Mouse (Mus musculus): Measurements from ENCODE around the gene Ndufaf2. TPM values are rescaled to one million over a fixed set of nuclear protein-coding genes. Genes with fewer than 3 reads are reported as not detected.

Gene Ndufaf2
- total RNA-seq, 2 experiments from 2014 or later = 20.4 to 24.3 TPM

DNA sequence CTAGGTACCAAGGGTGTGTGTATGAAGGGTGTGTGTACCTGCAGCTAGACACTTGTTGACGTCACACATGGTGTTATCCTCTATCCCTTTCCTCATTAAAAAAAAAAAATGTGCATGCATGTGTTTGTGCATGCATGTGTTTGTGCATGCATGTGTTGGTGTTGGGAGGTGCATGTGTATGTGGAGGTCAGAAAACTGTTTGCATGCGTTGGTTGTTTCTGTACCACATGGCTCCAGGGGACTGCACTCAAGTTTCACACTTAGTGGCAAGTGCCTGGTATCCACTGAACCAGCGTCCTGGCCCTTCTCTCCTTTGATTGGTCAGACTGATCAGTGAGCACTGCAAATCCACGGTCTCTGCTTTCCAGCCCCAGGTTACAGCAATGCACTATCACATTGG, 71.7 kb downstream of the Ndufaf2 start:
- DNase-seq (ENCODE audit: low spot score) = no peak

DNA sequence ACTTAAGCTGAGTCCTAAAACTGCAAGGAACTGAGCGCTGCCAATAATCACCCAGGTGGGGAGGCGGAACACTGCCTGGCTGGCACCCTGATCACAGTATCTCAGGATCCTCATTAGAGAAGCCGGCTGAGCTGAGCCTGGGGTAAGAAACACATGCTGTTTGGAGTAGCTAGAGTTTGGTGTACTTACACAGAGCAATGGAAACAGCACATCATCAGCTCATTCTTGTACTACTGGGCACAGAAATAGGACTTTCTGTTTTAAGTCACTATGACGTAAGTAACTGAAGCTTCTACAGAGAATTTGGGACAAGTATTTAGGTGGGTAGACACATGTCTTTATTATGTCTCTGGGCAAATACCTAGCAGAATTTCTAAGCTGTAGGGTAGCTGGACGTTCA, 72.4 kb downstream of the Ndufaf2 start:
- no peak for DNase-seq (ENCODE audit: low spot score)

DNA sequence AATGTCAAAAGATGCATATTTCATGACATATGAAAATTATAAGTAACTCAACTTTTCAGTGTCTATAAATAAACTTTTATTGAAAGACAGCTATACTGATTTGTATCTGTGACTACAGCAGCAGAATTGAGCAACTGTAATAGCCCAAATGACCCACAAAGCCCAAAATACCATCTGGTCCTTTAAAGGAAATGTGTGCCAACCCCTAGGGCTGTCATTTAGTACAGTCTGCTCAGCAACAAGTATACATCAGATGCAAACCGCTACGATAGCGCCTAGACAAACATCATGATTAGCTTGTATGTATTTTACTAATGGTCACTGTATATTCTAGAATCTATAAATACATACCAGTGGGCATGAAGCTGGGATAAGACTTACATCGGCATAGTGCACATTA, 74.3 kb downstream of the Ndufaf2 start:
- DNase-seq (ENCODE audit: low spot score) = no peak

DNA sequence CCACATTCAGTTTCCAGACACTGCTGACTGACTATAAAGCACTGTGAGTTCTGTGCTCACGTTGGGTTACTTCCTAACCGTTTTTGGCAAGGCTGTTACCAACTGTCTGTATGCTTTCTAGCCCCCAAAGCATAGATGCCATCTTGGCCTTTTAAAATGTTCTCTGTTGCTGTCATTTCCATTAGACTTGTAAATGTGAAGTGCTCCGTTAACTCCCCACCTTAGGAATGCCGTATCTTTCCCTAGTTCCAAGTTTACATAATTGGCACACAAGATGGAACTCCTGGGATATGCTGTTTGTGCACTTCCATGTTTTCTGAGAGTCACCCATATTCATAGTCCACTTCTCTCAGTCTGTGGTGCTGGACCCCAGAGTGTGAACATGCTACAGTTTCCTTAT, 80.5 kb downstream of the Ndufaf2 start:
- no peak for DNase-seq (ENCODE audit: low spot score)

DNA sequence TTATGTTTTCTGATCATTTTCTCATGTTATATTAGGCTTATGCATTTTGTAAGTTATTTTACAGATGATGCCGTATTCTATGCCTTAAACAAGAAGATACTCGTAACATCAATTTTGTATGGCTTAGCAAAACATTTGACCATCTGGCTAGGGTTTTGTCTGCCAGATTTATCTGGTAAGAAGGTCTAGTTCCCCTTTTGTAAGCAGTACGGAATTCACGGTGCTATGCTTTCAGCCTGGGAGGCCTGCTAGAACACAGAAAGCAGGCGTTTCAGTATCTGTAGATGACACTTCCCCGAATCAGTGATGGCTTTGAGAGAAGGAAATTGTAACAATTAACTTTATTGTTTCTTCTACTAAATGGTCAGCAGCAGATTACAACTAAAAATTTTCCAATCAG, 80.9 kb downstream of the Ndufaf2 start:
- DNase-seq (ENCODE audit: low spot score) = no peak

DNA sequence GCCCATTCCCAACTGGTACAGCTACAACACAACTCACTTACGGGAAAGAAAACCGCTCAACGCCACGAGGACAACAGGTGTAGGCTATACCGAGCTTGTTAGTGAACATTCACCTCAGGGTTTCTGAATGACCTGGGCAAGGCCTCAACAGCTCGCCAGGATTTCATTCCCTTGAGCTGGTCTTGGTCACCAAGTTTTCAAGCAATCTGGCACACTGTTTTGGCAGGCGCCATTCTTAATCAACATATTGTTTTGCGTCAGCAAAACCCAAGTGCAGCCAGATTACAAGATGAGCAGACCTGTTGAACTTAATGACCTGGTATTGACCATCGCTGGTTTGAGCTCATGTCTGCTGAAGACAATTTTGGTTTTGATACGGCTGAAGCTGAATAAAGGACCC, 88.3 kb downstream of the Ndufaf2 start:
- no peak for DNase-seq (ENCODE audit: low spot score)

DNA sequence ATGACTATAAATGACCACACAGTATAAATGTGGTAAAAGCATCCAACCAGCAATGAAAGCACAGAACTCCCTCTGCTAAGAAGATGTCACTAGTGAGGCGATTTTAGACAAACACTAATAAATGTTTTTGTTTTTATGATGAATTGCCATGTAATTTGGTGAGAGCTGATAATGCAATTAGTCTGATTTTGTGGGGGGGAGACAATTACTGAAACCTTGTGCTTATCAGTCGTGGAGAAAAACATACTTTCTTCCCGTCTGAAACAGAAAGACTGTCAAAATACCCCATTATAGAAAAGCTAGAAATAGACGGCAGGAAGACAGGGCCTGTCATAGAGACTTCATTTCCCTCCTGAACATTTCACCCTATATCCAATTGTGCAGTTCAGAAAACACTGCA, 89.3 kb downstream of the Ndufaf2 start:
- DNase-seq (ENCODE audit: low spot score) = no peak

DNA sequence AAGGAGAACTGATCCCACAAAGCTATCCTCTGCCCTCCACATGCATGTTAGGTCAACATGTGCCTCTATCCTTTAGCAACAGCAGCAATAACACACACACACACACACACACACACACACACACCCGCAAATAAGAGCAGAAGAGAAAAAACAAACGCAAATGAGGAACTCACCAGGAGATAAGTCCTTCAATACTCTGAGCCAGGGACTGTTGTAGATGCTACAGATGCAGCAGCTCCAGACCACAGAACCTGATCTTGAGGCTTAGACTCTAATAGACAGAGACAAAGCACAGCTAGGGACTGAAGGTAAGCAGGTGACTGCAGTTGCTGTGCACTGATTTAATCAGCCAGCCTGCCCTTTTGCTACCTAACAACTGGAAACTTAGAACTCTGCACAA, 92.4 kb downstream of the Ndufaf2 start:
- no peak for DNase-seq (ENCODE audit: low spot score)

DNA sequence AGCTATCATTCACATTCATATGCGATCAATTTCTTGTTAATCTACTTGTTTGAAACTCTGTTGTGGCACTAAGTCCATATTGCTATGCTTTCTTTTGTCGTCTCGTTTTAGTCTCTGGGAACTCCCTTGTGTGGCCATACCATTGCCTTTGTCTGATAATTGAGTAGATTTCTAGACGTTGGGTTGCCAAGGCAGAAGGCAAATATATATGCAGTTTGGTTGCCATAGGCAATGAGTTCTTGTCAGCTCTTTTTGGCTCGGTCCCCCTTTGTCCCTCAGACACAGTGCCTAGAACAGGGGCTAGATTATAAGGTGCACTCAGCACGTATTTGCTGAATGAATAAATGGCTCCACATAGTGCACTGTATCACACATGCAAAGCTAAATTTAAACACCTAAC, 94.1 kb downstream of the Ndufaf2 start:
- DNase-seq (ENCODE audit: low spot score) = no peak

DNA sequence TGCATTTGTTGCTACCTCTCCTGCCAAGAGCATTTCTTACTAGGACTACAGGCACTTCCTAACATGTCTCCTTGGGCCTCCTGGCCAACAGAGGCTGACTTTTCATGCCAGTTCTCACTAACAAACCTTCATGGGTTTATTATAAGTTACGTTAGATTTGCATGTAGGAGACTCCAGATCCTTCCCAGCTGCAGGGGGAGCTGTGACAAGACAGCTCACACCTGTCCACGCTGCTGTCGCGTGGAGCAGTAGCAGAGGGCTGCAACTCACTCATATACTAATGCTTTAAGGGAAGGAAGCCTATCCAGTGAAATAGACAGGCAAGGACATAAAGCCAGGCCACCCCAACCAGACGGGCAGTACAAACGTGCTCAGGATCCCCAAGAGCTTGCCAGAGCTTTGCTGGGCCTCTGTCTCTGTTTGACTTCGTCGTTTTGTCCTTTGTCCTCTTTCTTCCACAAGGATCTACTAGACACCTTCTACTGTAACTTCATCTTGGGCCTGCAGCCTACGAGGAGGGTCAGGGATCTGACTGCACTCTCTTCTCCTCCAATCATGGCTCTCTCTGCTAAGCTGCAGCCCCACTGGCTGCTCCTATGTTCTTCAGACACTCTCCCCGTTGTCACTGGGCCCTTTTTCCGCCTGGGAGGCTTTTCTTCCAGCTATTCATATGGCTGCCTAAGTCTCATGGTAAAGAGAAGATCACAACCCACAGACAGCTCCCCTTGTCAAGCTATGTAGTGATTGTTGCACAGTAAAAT, 94.9 kb downstream of the Ndufaf2 start:
- DNase-seq (ENCODE audit: low spot score) = no peak

DNA sequence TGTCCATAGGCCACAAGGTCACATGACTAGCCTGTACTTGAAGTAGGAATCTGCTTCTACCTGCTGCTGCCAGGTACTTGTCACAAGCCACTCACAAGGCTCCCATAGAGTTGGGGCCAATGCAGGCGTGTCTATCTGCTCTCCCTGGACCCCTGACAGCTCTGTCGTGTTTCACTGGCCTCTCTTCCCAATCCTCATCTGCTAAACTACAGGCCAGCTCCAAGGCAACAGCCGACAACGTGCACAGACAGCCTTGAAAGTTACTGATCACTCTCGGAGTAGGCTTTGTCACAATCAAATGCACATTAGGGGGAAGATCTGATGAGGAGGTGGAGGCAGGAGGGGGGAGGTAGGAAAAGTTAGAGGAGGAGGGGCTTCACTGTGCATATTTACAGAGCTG, 95.5 kb downstream of the Ndufaf2 start:
- no peak for DNase-seq (ENCODE audit: low spot score)

DNA sequence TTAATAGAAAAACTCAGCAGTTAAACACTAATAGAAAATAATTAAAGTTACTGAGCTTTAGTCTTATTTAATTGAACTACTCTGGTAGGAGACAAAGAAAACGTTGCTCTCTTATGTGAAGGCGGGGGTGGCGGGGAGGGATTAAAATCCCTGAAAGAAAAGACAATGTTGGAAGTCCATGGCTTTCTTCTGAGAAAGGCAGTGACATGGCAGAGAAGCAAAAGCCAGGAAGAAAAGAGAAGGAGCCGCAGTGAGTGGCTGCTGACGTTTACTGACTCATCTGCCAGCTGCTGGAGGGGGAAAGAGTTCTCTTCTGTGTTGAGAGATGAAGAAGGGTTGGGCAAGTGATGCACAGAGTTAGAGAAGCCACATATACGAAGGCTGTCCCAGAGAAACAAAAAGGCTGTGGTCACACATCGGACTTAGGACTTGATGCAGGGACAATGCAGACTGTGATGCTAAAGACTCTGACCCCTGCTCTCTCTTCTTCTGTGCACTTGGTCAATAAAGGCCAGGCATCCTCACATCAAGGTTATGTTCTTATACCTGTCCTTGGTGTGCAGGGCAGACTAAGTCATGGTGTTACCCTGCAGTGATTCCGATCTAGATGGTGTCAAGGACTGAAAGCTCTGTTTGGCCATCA, 97.4 kb downstream of the Ndufaf2 start:
- DNase-seq (ENCODE audit: low spot score) = no peak

DNA sequence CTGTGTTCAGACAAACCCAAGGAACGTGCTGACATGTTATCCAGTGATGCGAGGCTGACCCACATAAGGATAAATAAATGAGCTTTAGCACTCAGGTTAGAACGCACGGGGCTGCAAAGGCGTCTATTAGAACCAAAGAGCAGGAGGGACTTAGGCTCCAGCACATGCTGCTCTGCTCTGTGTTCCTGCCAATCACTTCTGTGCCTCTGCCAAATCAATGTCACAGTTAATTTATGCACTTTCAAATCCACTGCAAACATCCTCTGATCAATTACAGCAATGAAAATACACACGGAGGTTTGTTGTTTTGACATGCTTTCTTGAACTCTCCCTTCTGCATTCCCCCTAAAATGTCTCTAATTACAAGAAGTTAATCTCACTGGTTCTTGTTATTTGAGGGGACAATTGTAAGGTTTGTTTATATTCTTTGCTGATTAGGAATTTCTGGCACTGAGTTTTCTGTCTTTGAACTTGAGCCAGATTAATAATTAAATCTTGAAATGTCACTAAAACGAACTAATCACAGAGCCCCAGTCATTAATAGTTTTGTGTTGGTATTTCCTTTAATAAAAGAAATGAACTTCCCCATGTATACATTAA, 98.0 kb downstream of the Ndufaf2 start:
- no peak for DNase-seq (ENCODE audit: low spot score)

DNA sequence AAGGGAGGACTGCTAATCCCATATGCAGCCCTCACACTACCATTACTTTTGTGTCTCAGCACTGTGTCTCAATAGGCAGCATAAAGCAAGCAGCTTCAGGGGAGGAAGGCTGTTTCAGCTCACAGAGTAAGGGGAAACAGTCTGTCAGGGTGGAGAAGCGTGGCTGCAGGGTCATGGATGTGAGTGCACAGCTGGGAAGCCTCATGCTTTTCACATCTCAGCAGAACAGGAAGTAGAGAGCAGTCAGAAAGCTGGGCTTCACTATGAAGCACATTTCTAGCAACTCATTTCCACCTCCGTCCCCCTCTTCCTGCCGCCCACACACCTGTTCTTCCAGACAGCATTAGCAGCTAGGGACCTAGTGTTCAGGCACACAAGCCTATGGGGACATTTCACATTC, 101.5 kb downstream of the Ndufaf2 start:
- no peak for DNase-seq (ENCODE audit: low spot score)

DNA sequence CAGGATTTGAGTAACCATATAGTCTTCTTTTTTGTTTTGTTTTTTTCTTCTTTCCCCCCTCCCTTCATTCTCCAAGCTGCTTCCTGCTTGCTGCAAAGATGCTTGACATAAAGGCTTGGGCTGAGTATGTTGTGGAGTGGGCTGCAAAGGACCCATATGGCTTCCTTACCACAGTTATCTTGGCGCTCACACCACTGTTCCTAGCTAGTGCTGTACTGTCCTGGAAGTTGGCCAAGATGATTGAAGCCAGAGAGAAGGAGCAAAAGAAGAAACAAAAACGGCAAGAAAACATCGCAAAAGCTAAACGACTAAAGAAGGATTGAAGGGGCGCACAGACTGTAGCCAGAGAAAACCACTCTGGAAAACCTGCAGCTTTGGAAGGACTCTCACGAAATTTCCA, 111.1 kb downstream of the Ndufaf2 start:
- DNase-seq (ENCODE audit: low spot score) = no peak

DNA sequence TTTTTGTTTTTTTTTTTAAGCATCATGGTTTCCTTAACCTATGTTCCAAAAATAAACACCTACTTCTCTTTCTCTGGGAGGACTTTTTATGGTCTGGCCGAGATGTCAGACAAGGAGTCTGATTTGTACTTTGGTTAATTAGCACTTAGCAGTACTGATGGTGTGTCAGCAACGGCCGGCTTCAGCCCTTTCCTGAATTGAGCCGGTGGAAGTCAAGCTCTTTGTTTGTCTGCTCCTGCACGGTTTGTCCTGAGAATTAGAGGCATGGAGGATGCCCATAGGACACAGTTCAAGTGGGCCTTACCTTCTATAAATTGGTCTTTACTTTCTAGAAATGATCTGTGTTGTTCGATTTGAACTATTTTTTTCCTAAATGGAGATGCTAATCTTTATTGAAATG, 111.5 kb downstream of the Ndufaf2 start:
- no peak for DNase-seq (ENCODE audit: low spot score)

DNA sequence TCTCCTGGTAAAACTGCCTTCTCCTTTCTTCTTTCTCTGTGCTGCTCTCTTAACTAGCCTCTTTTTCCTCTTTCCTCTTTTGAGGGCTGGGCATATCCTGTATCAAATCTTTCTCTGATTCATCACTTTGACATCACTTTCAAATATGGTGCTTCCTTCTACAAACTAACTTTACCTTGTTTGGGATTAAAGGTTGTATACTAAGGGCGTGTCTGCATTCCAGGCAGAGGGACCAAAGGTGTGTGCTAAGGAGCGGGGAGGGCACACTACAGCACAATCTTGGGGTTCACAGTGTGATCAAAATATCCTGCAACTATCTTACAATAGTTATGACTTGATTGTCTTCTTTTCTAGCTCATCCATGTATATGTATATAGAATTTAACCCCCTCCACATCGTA, 112.4 kb downstream of the Ndufaf2 start:
- no peak for DNase-seq (ENCODE audit: low spot score)

DNA sequence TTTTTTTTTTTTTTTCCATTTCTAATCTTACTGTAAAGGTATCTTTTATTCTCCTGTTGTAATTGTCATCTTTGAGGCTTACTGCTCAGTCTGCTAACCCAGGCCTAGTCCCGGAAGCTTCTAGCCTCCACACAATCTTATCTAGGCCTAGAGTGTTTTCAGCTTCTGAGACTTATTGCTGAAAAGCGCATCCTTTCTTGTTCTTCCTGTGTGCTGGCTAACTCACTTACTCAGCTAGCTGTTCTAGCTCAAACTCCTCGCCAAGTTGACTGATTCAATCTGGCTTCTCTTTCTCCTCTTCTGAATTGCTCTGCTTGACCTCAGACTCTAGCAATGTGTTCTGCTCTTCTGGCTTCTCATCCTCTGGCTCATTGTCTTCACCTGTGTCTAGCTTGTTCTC, 112.8 kb downstream of the Ndufaf2 start:
- DNase-seq (ENCODE audit: low spot score) = no peak

DNA sequence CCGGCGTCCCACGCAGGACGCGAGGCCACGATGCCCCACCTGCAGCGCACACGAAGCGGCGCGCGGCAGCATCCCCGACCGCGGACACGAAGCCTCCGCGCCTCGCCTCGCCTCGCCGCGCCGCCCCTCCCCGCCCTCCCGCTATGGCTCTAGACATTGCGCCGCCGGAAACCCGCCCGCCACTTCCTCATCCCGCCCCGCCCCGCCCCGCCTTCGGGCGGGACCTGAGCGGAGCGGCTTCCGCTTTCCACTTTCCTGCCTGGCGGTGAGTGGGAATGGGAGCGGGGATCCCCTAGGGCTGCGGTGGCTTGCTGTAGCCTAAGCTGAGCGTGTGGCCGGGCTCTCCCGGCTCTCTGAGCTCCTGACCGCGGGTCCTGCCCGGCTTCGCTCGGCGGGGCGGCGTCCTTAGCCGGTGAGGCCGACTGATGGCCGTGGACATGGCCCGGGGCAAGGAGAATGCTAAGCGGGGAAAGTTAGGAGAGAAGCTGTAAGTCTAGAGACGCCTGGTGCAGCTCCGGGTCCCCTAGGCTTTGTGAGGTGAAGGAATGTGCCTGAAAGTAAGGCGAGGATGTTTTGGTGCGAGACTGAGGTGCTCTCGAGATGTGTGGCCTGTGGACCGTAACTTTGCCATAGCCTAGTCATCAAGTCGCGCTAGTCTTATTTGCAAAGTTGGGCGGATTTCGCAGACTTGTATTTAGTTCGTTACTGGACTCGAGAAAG, 114.0 kb downstream of the Ndufaf2 start, which contains the start of gene Smim15:
Gene Smim15 (plus strand): TSS at position 225 of the 720 bp plus-strand sequence.
- DNase-seq (ENCODE audit: low spot score) = peak; percentile 85

DNA sequence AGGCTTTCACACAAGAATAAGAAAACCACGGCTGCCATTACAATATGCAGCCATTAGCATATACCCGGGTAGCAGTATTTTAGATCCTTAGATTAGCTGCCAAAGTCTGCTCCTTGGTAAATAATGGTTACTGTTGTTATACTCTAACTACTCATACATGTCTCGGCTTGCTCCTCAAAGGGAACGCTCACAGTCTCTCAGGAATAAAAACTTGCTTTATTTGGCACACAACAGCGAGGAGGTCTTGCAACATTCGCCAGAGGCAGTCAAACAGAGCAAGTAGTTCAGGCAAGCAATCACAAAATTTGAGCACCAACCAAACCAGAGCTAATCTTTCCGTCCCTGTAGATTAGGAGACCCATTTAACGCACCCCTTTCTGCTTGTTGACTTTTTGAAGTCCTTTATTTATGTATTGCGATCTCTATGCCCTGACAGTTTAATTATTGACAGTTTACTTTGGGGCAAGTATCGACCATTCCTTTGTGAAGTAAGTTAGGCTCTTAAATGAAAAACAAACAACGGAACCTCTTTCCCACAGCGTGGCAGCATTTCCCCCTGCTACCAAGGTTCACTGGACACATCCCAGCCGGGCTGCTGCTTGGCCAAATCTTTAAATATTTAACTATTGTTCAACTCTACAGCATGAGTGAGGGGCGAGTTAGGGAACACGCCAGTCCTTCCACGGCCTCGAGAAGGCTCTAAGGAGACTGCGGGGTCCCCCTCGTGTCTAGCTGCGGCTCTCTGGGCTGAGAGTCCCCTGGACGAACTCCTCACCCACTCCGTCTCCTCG, 114.8 kb downstream of the Ndufaf2 start:
- DNase-seq (ENCODE audit: low spot score) = peak; percentile 36

DNA sequence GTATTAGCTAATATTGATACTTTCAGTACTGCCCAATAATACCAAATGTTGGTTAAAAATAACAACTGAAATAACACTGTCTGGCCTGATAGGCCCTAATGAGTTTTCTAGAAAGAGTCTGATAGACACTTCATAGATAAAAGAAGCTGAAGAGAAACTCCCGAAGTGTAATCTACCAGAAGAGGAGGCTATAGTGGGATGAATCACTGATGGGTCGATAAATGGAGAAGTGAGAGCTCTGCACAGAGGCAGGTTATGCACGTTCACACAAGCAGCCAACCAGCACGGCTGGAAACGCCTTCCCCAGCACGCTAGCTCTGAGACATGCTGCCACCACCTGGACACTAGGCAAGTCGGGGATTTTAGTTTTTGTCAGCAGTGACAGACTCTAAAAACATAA, 117.1 kb downstream of the Ndufaf2 start:
- DNase-seq (ENCODE audit: low spot score) = peak; percentile 28

All from gastrocnemius, adult 18-20 months (tissue).